Mouse (Mus musculus) thymus, postnatal 0 days (tissue): ENCODE results near the gene Sash1. TPM values are rescaled to one million over a fixed set of nuclear protein-coding genes. Genes with fewer than 3 reads are reported as not detected.

Experiments
- DNase-seq: peaks from one replicate; pipeline ENCODE4 v3.0.0-alpha.2; 2015; ENCODE audit warnings: low spot score
- polyA plus RNA-seq: library from polyadenylated mRNA; unstranded; fragments of >200 nt; fragmentation: Nextera tagmentation; extraction: Ambion mirVana; gene quantifications from 2 replicates; pipeline ENCODE4 v1.2.1, GENCODE M21; 2015

The Sash1 gene
- 1.2 and 1.5 TPM in 2 replicates for polyA plus RNA-seq

DNA sequence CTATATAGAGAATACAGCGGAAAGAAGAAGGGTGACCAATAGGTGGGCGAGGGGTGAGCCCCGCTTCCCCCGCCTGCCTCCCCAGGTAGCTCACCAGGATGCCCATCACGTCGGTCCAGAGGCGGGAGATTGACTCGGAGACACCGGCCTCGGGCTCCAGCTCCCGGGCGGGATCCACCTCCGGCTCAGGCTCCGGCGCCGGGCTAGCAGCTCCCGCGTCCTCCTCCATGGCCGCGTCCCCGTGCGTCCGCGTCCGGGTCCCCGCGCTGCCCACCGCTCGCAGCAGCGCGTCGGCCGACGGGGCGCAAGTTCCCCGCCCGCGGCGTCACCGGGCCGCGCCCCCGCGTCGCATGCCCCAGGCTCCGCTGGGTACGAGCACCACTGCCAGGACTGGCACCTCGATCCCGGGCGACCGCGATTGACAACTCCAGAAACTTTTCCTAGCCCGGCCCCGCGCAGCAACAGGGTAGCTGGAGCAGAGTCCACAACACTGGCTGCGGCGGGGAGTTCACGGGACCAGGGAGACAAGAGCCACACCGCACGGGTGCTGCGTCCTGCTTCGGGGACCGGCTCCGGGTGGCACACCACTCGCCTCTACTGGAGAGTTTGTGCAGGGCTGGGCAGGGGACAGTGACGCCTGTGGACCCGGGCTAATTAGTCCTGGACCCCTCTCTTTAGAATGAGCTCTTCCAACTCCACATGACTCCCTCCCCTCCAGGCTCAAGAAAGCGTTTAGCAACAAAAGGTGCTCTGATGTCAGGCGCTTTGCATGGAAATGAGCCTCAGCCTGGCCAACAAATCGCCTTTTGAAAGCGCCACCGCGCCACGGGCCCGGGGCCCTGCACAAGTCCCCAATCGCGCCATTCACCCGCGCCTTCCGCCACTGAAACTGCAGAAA is at the start of gene Sash1:
Gene Sash1 (minus strand): TSS at position 441 of the 898 bp plus-strand sequence.
- DNase-seq: peak; percentile 60

DNA sequence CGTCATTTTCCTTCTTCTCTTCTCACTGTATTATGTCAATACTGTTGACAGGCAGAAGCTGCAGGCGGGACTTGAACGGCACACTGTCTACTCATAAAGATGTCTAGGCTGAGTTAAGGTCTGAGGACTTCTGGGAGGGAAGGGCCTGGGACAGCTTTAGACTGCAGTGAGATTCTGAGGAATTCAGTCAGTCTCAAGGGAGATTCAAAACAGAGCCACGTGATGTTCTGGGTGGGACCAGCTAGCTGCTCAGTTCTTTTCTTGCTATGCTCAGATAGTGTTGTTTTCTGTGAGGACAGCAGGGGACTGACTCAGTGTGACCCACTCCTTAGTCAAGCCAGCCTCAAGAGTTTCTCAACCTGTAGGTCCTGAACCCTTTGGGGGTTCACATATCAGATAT is 49.7 kb upstream of the Sash1 start:
- DNase-seq: no peak

DNA sequence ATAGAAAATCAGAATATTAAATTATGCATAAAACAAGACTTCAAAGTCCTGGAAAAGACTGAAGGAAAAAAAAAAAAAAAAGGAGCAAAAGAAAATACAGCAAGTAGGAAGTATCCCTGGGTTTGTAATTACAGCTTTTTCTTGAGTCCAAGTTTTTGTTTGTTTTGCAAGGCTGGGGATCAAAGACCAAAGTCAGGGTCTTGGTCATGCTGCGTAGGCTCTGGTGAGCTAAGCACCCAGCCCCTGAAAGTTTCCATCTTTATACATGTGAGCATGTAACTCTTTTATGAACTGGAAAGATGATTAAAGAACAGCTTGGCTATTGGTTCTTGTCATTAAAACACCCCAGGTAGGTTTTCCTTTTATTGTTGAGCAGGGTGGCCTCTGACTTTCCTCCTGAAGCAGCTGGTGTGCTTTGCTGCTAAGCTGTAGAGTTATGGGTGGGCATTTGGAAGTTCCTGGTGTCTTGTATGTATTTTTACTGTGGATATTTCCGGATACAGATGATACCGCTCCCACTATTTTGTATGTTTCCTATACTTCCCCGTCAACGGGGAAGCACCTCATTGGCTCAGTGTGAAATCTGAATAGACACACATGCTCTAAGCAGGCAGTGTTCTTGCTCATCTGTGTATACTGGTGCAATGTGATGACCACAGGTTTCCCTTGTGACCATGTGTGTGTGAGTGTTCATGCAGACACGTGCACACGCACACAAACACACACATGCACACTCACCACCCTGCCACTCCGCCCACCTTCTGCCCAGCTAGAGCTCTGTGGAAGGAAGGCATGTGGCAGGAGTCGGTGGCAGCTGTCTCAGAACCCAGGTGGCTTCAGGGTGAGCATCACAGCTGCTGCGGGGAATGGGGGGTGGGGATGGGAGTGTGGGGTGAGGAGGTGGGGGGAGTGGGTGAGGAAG is 47.8 kb upstream of the Sash1 start:
- peak; percentile 18 for DNase-seq

DNA sequence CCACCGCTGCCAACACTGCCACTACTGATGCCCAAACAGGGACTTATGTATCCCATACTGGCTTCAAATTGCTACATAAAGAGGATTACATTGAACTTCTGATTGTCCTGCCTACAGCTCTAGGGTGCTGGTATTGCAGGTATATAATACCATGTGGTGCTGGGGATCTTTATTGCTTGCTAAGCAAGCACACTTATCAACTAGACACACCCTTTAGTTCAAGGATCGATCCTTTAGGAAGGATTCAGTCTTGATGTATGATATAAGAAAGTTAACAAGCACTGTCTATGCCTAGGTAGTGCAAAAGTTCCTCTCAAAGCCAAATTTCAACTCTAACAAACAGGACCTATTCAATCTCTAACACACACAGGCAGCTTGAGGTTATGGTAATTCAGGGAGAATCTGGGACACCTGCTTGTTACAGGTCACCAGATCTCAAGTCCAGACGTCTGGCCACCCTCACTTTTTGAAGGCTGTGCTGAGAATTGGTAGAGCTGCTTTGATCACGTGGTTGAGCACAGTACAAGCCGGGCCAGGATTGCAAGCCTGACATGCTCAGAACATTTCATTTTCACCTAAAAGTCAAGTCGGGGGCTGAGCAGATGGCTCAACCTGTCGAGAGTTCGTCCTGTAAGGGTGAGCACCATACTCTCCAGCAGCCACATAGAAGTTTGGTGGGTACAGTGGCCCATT is 45.8 kb upstream of the Sash1 start:
- no peak for DNase-seq

DNA sequence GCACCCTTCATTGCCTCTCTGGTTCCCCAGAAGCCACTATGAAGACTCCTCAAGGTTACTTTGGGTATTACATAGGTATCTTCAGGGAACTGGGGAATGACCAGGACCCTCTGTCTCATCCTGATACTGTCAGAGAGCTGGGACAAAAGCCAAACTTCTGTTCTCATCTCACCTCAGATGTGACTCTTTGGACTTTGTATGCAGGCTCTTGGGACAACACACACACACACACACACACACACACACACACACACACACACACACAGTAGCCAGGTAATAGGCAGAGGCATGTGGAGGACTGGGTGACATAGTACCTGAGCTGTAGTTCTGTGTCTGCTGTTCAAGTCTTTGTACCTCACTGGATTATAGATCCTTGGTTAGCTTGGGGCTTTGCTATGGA is 44.8 kb upstream of the Sash1 start:
- DNase-seq: no peak

DNA sequence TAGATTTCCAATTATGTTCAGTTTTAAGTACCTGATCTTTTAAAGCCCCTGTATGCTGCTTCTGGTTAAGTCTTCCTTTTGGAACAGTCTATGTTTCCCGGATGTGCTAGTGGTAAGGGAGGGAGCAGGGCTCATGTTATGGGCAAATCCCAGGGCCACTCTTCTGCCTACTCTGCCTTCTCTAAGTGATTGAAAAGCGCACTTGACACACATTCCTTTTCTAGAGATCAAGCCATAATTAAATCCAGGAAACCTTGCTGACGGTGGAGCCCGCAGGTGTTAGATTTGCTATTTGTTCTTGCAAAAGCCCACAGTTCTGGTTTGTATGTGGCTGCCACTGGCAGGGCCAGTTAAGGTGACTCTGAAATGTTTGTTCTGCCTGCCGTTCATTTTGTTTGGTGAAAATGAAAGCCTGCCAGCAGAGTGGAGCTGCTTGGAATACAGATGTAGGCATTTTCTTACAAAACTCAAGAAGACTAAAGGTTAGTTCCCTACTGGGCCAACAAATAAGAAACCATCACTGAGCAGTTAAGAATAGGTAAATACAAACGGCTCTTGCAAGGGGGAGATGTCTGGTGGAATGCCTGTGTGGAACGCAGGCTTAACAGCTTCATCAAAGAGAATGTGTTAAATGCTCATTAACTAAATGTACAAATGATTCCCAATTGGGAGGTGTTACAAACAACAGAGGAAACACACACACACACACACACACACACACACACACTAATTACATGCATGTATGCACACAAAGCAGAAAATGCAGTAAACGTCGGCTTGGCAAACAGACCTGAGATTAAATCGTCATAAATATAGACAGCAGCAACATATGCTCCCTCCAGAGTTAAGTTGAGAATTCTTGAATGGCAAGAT is 43.1 kb upstream of the Sash1 start:
- DNase-seq: no peak

DNA sequence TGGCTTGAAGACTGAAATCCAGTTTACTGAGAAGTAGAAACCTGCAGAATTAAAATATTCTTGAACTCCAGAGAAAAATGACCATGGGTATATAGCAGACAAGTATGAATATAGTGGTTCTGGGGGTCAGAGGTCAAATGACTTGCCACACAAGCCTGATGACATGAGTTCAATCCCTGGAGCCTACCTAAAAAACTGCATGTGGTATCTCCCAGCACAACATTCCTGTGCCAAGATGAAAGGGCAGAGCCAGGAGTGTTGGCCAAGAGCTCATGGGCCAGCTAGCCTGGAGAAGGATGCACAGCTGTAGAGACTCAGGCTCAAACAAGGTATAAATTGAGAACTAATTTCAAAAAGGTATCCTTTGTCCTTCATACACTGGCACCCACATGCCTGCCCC is 42.4 kb upstream of the Sash1 start:
- DNase-seq: no peak

DNA sequence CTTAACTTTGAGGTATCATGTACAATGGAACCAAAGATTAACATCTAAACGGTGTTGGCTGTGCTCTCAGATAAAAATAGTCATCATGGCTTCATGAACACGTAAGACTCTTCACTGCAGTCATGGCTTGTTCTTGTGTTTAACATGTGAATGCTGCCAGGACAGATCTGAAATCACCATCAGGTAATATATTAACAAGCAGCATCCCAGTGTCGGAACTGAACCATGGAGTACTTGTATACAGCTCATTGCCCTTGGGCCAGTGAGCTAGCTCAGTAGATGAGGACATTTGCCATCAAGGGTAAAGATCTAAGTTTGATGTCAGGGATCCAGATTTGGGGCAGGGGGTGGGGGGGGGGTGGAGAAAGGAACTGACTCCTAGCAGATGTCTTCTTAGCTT is 41.0 kb upstream of the Sash1 start:
- no peak for DNase-seq

DNA sequence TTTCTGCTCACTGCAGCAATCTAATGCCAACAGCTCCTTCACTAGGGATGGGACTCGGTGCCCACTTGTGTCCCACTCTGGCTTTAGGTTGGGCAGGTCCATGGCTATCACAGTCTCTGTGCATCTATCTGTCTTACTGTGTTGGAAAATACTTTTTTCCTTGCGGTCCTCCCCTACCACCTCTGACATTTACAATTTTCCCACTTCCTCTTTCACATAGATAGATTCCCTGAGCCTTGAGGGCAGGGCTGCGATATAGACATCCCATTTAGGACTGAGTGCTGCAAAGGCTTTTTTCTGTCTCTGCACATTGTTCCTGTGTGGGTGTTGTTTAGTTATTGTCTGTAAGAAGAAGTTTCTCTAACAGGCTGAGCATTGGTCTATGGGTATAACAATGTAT is 40.4 kb upstream of the Sash1 start:
- no peak for DNase-seq

DNA sequence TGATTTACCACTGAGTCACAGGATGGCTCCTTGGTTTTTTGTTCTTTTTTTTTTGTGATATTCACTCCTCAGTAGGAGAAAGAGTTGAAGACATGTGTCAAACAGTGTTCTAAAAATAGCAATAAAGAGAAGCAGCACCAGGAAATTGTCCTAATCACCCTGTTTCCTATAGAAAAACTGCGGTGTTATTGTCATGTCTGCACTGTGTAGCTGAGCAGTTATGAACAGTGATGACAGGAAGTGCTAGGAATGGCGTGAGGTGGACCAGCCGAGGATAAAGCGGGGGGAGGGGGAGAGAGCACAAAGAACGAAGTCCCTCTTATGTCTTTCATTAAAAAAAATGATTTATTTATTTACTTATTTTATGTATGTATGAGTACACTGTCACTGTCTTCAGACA is 39.4 kb upstream of the Sash1 start:
- no peak for DNase-seq

DNA sequence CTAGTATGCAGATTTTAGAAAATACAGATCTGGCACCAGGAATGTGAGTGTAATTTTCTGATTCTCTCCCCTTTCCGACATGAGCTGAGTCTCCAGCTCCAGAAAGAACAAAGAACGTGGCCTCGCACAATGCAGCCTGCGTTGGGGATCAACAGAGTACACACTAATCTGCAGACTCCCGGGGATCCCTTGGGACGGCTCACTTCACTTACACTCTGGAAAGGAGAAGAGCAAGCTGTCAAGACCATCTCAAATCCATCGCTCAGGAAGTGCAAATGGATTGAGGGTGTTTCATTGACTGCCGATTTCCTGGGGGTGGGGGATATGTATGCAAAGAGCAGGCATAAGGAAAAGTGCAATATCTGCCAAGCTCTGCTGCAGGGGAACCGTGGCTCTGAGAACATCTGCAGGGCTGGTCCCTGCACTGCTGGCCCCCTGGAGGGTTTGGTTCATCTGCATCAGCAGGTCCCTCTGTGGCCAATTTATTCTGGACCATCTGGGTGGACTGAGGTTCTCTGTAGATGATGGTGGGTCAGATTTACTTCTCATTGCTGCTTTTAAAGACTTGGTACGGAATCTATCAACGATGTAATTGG is 35.3 kb upstream of the Sash1 start:
- no peak for DNase-seq

DNA sequence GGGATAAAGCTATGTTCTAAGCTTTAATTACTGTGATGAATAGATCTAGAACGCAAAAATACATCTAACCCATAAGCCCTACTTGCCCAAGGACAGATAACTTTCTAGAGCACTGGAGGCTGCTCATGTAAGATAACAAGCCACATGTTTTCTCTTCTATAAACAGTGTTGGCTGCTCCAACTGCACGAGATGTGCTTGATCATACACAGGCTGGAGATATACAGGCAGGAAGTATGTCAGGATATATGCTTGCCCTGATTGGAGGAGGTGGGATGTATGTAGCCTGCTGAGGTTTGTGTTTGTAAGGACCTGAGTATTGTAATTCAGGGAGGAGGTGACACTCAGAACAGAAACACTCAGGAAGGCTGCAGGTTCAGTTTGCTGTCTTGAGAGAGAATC is 31.9 kb upstream of the Sash1 start:
- no peak for DNase-seq

DNA sequence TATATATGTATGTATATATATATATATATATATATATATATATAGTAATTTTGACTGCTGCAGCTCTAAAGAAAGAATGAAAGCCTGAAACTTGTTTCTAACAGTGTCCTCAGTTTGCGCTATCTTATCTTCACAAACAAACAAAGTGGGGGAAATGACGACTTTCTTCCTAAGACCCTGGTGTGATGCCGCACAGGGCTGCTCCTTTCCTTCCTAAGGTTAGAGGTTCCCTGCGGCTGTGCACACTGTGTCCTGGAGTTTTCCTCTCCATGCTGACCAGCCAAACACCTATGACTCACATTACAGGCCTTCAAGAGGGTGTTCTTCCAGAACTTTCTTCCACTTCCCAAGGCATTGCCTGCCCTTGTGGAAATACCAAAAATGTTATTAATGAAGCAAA is 31.5 kb upstream of the Sash1 start:
- no peak for DNase-seq

DNA sequence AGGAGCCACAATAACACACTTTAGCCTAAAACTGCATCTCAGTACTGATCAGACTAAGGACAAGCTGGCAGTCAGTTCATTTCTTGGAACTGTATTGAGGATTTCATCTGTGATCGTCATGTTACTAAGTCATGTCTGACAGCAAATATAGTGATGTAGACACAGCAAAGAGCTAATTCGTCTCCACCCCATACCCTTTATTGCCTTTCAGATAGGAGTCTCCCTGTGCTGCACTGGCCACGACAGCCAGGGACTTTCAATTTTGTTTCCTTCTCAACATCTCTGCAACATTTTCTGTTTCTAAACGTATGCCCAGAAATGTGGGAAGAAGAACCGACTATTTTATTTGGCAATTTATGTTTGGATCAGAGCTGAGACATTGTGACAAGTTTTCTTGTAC is 29.9 kb upstream of the Sash1 start:
- DNase-seq: no peak

DNA sequence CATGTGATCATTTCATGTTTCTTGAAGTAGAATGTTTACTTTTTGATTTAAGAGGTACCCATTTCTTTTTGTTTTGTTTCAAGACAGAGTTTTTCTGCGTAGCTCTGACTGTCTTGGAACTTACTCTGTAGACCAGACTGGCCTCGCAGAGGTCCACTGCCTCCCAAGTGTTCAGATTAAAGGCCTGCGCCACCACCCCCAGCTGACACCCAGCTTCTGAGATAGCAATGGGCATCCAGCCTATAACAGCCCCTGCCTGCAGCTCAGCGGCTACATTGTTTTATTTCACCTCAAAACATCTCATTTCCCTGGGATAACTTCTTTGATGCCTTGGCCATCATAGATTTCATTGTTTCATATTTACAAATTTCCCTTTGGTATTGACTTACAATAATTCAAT is 28.0 kb upstream of the Sash1 start:
- no peak for DNase-seq

DNA sequence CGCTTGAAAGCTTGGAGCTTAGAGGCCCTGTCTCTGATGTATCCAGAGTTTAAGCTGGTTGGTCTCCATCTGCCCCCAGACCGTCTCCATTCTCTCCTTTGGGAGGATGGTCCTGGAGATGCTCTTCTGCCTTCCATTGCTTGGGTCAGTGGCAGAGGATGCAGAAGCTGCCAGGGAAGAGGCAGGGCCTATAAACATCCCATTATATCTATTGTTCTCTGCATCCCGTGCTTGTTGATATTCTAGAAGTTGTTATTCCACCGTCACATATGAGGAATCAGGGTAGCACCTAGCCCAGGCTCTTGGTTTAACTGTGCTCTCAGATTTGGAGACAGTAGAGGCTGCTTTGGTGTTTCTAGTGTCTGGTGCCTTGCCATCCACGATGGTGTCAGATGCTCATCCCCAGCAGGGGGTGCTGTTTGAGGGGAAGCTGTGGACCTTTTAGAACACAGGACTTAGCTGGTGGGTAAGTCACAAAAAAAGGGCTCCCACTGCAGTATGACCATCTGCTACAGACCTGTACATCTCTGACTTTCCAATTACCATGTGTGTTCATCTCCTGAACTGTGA is 26.9 kb upstream of the Sash1 start:
- peak; percentile 29 for DNase-seq

DNA sequence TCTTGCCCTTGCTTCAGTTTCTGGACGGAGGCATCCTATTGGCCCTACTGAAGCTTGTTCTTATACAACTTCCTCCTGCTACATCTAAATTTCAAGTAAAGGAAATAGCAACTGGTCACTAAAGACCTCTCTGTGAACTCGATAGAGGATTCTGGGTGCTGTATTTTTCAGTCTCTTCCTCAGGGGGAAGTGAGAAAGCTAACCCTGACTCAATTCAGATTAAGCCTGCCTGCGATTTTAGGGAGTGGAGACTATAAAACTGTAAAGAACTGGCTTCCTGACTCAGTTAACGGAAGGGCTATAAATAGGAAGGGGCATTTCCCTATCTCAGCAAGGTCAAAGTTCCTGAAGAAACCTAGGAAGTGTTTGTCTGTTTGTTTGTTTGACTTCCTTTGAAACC is 26.3 kb upstream of the Sash1 start:
- no peak for DNase-seq

DNA sequence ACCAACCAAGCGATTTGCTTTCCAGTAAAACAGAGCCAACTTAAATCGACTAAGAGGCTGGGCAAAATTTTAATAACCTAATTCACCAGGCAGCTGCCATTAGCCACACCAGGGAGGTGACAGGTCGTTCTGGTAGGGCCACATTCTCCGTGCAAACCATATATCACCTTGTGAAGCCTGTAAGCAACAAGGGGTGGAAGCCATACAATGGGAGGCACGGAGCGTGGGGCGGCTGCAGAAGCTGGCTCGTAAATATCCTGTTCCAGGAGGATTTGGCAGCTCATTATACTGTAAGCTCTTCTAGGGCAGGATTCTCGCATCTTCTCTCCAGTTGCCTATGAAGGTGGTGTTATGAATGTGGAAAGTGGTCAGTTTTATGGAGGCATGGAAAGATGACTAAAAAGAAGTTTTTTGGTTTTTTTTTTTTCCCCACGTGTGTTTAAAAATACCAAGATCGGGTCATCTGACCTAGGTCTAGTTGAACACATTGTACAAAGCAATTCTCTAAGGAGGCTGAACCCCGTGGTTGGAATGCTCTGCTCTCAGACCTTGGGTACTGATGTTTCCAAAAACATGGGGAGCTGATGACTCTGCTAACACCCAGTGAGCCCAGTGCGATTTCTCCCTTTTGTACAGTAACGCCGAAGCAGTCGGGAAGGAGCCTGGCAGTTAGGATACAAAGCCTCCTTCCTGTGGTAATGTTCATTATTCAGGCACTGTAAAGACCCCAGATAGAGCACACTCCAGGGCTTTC is 24.5 kb upstream of the Sash1 start:
- no peak for DNase-seq

DNA sequence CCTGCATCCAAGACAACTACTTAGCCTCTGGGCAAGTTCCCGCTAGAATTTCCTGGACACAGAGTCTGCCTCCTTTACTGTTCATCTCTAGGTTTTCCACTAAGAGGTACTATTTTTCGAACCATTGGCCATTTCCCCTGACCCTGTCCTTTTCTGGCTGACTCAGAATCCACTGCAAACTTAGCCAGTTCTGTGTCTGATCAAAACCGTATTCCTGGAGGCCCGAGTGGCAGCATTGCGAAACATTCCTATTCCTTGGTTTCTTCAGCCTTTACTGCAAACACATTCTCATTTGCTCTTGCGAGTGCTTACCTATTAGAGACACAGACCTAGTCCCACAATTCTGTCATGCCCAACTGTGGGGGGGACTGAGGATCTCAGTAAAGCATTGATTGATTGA is 17.2 kb upstream of the Sash1 start:
- DNase-seq: no peak
